Mouse (Mus musculus) ES-E14 (cell line): ENCODE results near the gene Nrip3. TPM values are rescaled to one million over a fixed set of nuclear protein-coding genes. Genes with fewer than 3 reads are reported as not detected.

ENCODE experiments used
- DNase-seq: peaks from one replicate; pipeline ENCODE4 v3.0.0-alpha.2; 2013; ENCODE audit warnings: low read depth, low spot score
- H3K27ac ChIP-seq: 2 replicates; pipeline ENCODE4 v1.5.1; 2012; ENCODE audit warnings: low read depth, mild to moderate bottlenecking, low read length, moderate library complexity, mixed read lengths; ENCODE audit not compliant: poor library complexity, insufficient read depth, severe bottlenecking
- H3K36me3 ChIP-seq: 2 replicates; pipeline ENCODE4 v1.6.1; 2012; ENCODE audit warnings: mild to moderate bottlenecking, low read length, moderate library complexity, mixed read lengths; ENCODE audit not compliant: control insufficient read depth, poor library complexity, insufficient read depth, severe bottlenecking
- H3K4me1 ChIP-seq, 2 experiments: fragments of 150-350 bp in 1 of 2; sonication (generic) in 1 of 2; 2 replicates each; pipeline ENCODE4 v1.6.1; 2012; ENCODE audit warnings: low read length in 2 of 2, mild to moderate bottlenecking in 1 of 2, mixed read lengths in 1 of 2; ENCODE audit not compliant: control insufficient read depth in 2 of 2, insufficient read depth in 2 of 2, poor library complexity in 1 of 2
- H3K4me3 ChIP-seq, 2 experiments: fragments of 150-350 bp in 1 of 2; sonication (generic) in 1 of 2; 2 replicates each; pipeline ENCODE4 v1.5.1; 2012; ENCODE audit warnings: low read length in 2 of 2, low read depth in 1 of 2, mild to moderate bottlenecking in 1 of 2, mixed read lengths in 1 of 2; ENCODE audit not compliant: insufficient read depth in 1 of 2, poor library complexity in 1 of 2, severe bottlenecking in 1 of 2
- H3K9ac ChIP-seq: 2 replicates; pipeline ENCODE4 v1.6.1; 2012; ENCODE audit warnings: low read depth, mild to moderate bottlenecking, low read length, mixed read lengths; ENCODE audit not compliant: poor library complexity, insufficient read depth, severe bottlenecking
- H3K9me3 ChIP-seq: fragments of 150-350 bp; sonication (generic); 2 replicates; pipeline ENCODE4 v1.6.1; 2012; ENCODE audit warnings: low read depth, mild to moderate bottlenecking, low read length; ENCODE audit not compliant: control insufficient read depth, insufficient read depth
- CHD2 ChIP-seq: IDR thresholded peaks from 2 replicates; pipeline ENCODE4 v1.6.1; 2014; ENCODE audit warnings: mild to moderate bottlenecking, low read depth, low read length, inconsistent platforms
- HCFC1 ChIP-seq: IDR thresholded peaks from 2 replicates; pipeline ENCODE4 v1.6.1; 2012; ENCODE audit warnings: low read length, inconsistent platforms, borderline replicate concordance; ENCODE audit not compliant: insufficient read depth
- MAFK ChIP-seq: IDR thresholded peaks from 2 replicates; pipeline ENCODE4 v1.6.1; 2014; ENCODE audit warnings: mild to moderate bottlenecking, low read depth, low read length, inconsistent platforms; ENCODE audit not compliant: insufficient read depth
- ZC3H11A ChIP-seq: IDR thresholded peaks from 2 replicates; pipeline ENCODE4 v1.6.1; 2012; ENCODE audit warnings: low read depth, mild to moderate bottlenecking, inconsistent platforms, low read length, borderline replicate concordance
- ZNF384 ChIP-seq: IDR thresholded peaks from 2 replicates; pipeline ENCODE4 v1.6.1; 2012; ENCODE audit warnings: low read depth, low read length, inconsistent platforms
- in situ Hi-C, 2 experiments: fragments of 600-800 bp; cut with MboI; formaldehyde crosslinking; loops; one replicate each; pipeline ENCODE4 v1.15.1; 2025; ENCODE audit warnings: low sequenced_read_pairs in 2 of 2, inconsistent platforms in 1 of 2; ENCODE audit not compliant: unreplicated experiment in 2 of 2
- total RNA-seq: library from RNA; depleted of rRNA; stranded (reverse); fragments of 300-350 nt; gene quantifications from 2 replicates; pipeline ENCODE4 v1.2.3, GENCODE M21; 2012

Nrip3 gene
- total RNA-seq, 1 experiment: 0.98 TPM

DNA sequence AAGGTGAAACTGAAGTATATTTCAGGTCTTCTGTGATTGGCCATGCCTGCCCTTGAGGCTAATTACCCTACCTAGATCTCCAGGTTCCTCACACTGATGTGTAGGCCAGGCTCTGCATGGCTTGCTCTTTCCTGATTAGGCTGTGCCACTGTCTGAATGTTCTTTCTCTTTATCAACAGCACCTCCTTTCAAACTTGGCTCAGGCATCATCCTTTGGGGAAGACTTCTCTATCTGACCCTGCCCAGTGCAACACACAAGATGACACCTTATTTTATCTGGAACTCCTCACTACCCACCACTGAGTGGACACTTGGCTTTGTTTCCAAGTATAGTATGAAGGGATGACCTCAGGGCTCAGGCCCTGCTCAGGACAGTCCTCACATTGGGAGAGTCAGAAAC, 36.1 kb upstream of the Nrip3 start:
- H3K4me3 ChIP-seq: no peak overlapping the region
- in situ Hi-C loops: no loop called here
- H3K9me3 ChIP-seq: no peaks in the 10 kb centered on the region
- no peak for DNase-seq
- H3K27ac ChIP-seq: no peak overlapping the region
- H3K9ac ChIP-seq: no peak overlapping the region
- no peaks in the 10 kb centered on the region for H3K36me3 ChIP-seq
- H3K4me1 ChIP-seq: peaks cover 0 to 2% of the 10 kb centered on the region in 2 experiments; a peak in 1 of 4 replicates
- TF ChIP-seq ZC3H11A (no peak), HCFC1 (no peak), MAFK (no peak)

DNA sequence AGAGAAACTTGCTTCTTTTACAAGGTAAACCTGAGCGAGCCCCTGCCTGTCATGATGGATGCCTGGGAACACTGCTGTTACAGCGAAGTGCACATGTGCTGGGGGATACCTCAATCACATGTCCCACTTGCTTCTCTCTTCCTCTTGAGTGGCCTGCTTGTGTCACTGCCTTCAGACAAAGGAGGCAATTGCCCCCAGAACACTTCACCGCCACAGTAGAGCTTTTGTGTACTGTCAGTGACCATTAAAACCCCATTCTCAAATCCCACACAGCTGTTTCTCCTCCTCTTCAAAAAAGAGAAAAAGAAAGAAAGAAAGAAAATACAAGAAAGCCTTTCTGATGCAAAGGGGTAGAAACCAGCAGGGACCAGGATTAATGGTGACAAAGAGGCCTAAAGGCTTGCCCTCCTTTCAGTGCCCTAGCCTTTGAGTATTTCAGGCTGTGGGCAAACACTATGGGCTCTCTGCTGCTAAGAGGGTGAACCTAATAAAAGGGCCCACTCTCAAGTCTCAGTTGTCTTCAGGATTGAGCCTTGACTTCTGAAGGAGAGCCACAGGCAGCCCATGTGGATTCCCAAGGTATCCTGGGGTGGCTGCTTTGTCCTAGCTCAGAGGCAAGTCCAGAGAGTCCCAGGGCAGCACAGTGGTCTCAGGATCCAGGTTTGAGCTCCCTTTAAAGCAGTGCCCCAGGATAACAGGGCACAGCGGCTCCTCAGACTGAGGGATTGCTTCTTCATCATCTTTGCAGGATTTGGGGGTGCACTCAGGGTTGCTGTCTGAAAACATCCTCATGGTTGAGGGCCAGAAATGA, 31.7 kb upstream of the Nrip3 start:
- no peak for TF ChIP-seq ZNF384
- TF ChIP-seq MAFK: no peak
- TF ChIP-seq HCFC1: no peak
- no peak for TF ChIP-seq CHD2
- no peak for TF ChIP-seq ZC3H11A
- no peak overlapping the region for H3K27ac ChIP-seq
- H3K9ac ChIP-seq: no peak overlapping the region
- no peaks in the 10 kb centered on the region for H3K9me3 ChIP-seq
- no peak overlapping the region for H3K4me3 ChIP-seq
- in situ Hi-C loops: no loop called here
- H3K36me3 ChIP-seq: no peaks in the 10 kb centered on the region
- H3K4me1 ChIP-seq: peaks cover 0 to 2% of the 10 kb centered on the region in 2 experiments; a peak in 1 of 4 replicates
- DNase-seq: no peak

DNA sequence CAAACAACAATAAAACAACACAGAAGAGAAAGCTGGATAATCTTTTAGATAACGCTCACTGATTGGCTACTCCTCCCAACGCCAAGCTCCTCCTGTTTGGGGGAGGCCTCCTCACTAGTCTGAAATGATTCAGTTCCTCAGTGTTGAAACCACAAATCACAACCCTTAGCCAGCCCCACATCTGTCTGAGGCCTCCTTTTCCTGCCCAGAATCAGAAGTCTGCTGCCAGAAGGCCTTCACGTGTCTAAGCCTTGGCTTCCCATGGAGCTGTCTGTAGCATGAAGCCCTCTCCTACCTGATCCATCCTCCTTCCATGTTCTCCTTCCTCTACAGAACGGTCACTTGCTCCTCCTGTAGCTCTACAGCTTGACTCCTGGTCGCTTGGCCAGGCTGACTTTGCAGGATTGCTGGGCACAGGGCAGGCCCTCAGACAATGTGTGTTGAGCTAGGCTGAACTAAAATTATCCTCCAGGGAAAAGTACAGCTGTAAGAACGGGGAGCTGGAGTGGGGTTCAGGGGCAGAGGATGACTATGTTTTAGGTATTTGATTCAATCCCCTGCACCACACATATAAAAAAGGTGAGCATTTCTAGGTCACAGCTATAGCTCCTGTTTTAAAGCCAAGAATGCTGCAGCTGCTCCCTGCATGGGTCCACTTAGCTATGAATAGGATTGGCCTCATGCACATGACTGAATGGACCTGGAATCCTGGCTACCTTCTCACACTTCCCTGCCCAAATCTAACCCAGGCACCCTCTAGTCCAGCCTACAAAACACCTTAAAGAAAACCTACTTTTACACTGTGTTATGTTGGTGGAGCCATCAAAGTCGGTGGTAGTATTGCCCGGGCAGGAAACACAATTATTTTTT, 26.0 kb upstream of the Nrip3 start:
- no peak for TF ChIP-seq ZNF384
- TF ChIP-seq HCFC1: no peak
- no peak for TF ChIP-seq CHD2
- no peak for TF ChIP-seq MAFK
- TF ChIP-seq ZC3H11A: no peak
- DNase-seq: no peak
- in situ Hi-C loops: no loop called here
- no peaks in the 10 kb centered on the region for H3K36me3 ChIP-seq
- no peak overlapping the region for H3K4me3 ChIP-seq
- no peaks in the 10 kb centered on the region for H3K9me3 ChIP-seq
- no peaks in the 10 kb centered on the region for H3K4me1 ChIP-seq
- no peak overlapping the region for H3K27ac ChIP-seq
- H3K9ac ChIP-seq: no peak overlapping the region

DNA sequence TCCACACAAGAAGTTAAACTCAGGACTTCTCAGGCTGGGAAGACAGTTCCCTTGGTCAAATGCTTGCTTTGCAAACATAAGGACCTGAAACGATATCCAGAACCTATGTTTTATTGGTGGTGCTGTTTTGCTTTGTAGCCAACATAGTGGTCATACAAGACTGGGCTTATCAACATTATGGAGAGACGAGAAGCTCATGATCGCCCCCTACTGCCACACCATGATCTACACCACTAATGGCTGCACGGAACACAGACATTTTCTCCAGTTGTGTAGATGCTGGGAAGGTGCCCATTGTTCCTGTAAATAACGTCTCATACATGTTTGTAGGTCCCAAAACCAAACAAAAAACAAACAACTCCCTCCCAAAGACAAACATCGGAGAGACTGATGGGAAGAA, 23.0 kb upstream of the Nrip3 start:
- Histone ChIP-seq H3K9me3 (no peaks in the 10 kb centered on the region), H3K4me1 (no peaks in the 10 kb centered on the region), H3K27ac (no peak overlapping the region), H3K4me3 (no peak overlapping the region), H3K36me3 (no peaks in the 10 kb centered on the region), H3K9ac (no peak overlapping the region)
- in situ Hi-C loops: no loop called here
- TF ChIP-seq ZC3H11A (no peak), HCFC1 (no peak), ZNF384 (no peak), CHD2 (no peak), MAFK (no peak)
- DNase-seq: peak; percentile 51
